9 mouse cellular contexts compared by ENCODE assay signal in the genomic region with DNA sequence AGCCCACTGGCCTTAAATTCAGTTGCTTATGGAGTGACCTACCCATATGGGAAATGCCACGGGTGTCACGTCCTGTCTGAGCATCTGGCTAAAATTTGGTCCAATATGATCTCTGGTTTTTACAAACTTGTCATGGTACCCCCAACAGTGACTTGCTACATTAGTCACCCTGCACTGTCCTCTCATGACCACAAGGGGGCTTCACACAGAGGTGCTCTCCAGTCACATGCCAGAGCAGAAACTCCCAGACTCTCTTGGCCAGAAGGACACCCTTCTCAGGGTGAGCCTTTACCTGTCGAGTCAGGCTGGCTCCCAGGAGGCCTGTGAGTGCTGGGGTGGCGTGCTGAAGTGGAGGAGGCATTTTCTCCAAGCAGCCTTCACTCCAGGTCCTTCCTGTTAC. TPM values are rescaled to one million over a fixed set of nuclear protein-coding genes. Genes with fewer than 3 reads are reported as not detected.
DNase-seq lines count a peak whose midpoint lies in the region; ATAC-seq and TF ChIP-seq lines count a peak whose summit lies in the region.
"Had no signal": no experiment of that assay in that cellular context is flagged by ENCODE, and none has a peak within 500 bp of the region (broad histone marks: within the 10 kb centered on the region; RNA-seq: fewer than 3 reads in every experiment).

No protein-coding gene starts in this region.

- H3K4me3 ChIP-seq in kidney, adult 2 months (ENCODE audit: insufficient read depth, low read depth, low read length) = no peak overlapping the region
- no peak overlapping the region for H3K4me3 ChIP-seq in C2C12 (ENCODE audit: insufficient read depth, poor library complexity, severe bottlenecking)
- H3K4me3 ChIP-seq in stomach, postnatal 0 days (ENCODE audit: low read depth, low read length) = no peak overlapping the region

- H3K9ac ChIP-seq in stomach, postnatal 0 days (ENCODE audit: low read length) = no peak overlapping the region

- H3K9me3 ChIP-seq in stomach, postnatal 0 days (ENCODE audit: control insufficient read depth, low read length) = no peaks in the 10 kb centered on the region

- H3K27me3 ChIP-seq in kidney, adult 2 months (replicated peaks; ENCODE audit: control insufficient read depth, insufficient read depth, low read length) = no peaks in the 10 kb centered on the region
- peaks cover 47% of the 10 kb centered on the region for H3K27me3 ChIP-seq in C2C12 (ENCODE audit: control insufficient read depth, insufficient read depth, insufficient read length)
- no peaks in the 10 kb centered on the region for H3K27me3 ChIP-seq in stomach, postnatal 0 days (ENCODE audit: control insufficient read depth, insufficient read depth, low read length)

- H3K4me2 ChIP-seq in stomach, postnatal 0 days (replicated peaks; ENCODE audit: low read depth) = no peak overlapping the region

- no peak overlapping the region for H3ac ChIP-seq in C2C12 (ENCODE audit: control insufficient read depth, insufficient read length, low read depth)

- DNase-seq in kidney, adult 2 months = peak; percentile 1
- DNase-seq in kidney, adult 11 months = no peak
- DNase-seq in NIH3T3 (ENCODE audit: low read depth) = peak; percentile 46
- peak; percentile 24 for DNase-seq in forelimb bud, embryonic 11.5 days (ENCODE audit: low read depth, low spot score)
- DNase-seq in stomach, postnatal 0 days (ENCODE audit: low spot score) = peak; percentile 24
- DNase-seq in gastrocnemius, postnatal 25 days = no peak
- no peak for DNase-seq in layer of hippocampus, postnatal 36 days

- H3K79me2 ChIP-seq in C2C12 (ENCODE audit: control insufficient read depth, insufficient read depth) = no peaks in the 10 kb centered on the region

- H3K79me3 ChIP-seq in C2C12 (ENCODE audit: low read depth) = no peaks in the 10 kb centered on the region

- peak; percentile 50; the same call in 1 of the 2 replicates for TF ChIP-seq CTCF in kidney, adult 2 months (conservative IDR thresholded peaks at IDR 0.05; ENCODE audit: insufficient read depth, insufficient read length, low read depth, low read length)
- TF ChIP-seq CTCF in C2C12 (IDR thresholded peaks at IDR 0.05; ENCODE audit: control insufficient read depth, insufficient read depth, insufficient read length) = no peak
- TF ChIP-seq CTCF in stomach, postnatal 0 days (IDR thresholded peaks at IDR 0.05; ENCODE audit: low read depth) = peak; percentile 82

- 53% methylated on average over 4 of the region's 4 CpGs for WGBS in kidney, adult 2 months
- WGBS in stomach, postnatal 0 days = 47% methylated on average over 4 of the region's 4 CpGs

- ATAC-seq in stomach, postnatal 0 days (ENCODE audit: low FRiP score, low TSS enrichment) = no peak

- H3K27ac ChIP-seq in kidney, adult 2 months (ENCODE audit: insufficient read depth, low read depth, low read length) = no peak overlapping the region
- H3K27ac ChIP-seq in stomach, postnatal 0 days (replicated peaks) = no peak overlapping the region

- no peaks in the 10 kb centered on the region for H3K4me1 ChIP-seq in kidney, adult 2 months (ENCODE audit: control insufficient read depth, insufficient read depth, low read length)
- H3K4me1 ChIP-seq in stomach, postnatal 0 days (replicated peaks; ENCODE audit: control insufficient read depth, insufficient read depth) = no peaks in the 10 kb centered on the region

- no peak for TF ChIP-seq POLR2A in kidney, adult 2 months (IDR thresholded peaks at IDR 0.05; ENCODE audit: low read depth, low read length)

- TF ChIP-seq EP300 in stomach, postnatal 0 days (optimal IDR thresholded peaks at IDR 0.05) = no peak

- no peaks in the 10 kb centered on the region for H3K36me3 ChIP-seq in kidney, adult 2 months (ENCODE audit: control insufficient read depth, insufficient read depth, low read length)
- no peaks in the 10 kb centered on the region for H3K36me3 ChIP-seq in C2C12 (ENCODE audit: control insufficient read depth, insufficient read depth)
- no peaks in the 10 kb centered on the region for H3K36me3 ChIP-seq in stomach, postnatal 0 days (ENCODE audit: control insufficient read depth, insufficient read depth, low read length)

TF ChIP-seq in C2C12, 6 proteins besides CTCF, POLR2A, EP300 and RAD21:
- no peak for TF ChIP-seq MYOG (IDR thresholded peaks at IDR 0.05; ENCODE audit: control insufficient read depth, extremely low read depth, insufficient read length)
- peak; percentile 4 for TF ChIP-seq USF1 (IDR thresholded peaks at IDR 0.05; ENCODE audit: low read depth)
- no peak for TF ChIP-seq MAX (IDR thresholded peaks at IDR 0.05)

RNA-seq across cellular contexts. Expression of a gene that starts 33.1 kb away (rescaled TPM):
- polyA plus RNA-seq in kidney, adult 2 months (2012; rRNA removed) = 0.08 TPM in 2 replicates
- polyA plus RNA-seq in C2C12 (2012; fragmentation: generic; extraction: Trizol) = not detected
- 0.02 and 0.07 TPM in 2 replicates for polyA plus RNA-seq in stomach, postnatal 0 days (2015; fragmentation: Nextera tagmentation; extraction: Ambion mirVana)
- not detected for total RNA-seq in gastrocnemius, postnatal 25 days (2021)
- total RNA-seq in layer of hippocampus, postnatal 36 days (2021) = 10 to 100 TPM; 28.7 to 32.6 TPM
- polyA plus RNA-seq: liver, embryonic 16.5 days had no signal

Comparison
In these comparisons a context has a peak if more than half of its experiments do, and no peak if none do; other contexts are left out.
1. DNase-seq: peak in kidney, adult 2 months (single experiment), NIH3T3 (single experiment), forelimb bud, embryonic 11.5 days (single experiment) and stomach, postnatal 0 days (single experiment); none in kidney, adult 11 months (single experiment), gastrocnemius, postnatal 25 days (single experiment) and layer of hippocampus, postnatal 36 days (0 of 2).